Mouse (Mus musculus) G1E (cell line): ENCODE data around the gene Tspan6. TPM values are rescaled to one million over a fixed set of nuclear protein-coding genes. Genes with fewer than 3 reads are reported as not detected.

Source experiments
- ATAC-seq: 2 replicates; pipeline ENCODE4 v1.8.0; 2016; ENCODE audit warnings: mild to moderate bottlenecking; ENCODE audit not compliant: insufficient number of reproducible peaks, poor library complexity, low FRiP score, severe bottlenecking; ENCODE audit errors: extremely low read depth
- DNase-seq: peaks from one replicate; pipeline ENCODE4 v3.0.0; 2012; ENCODE audit warnings: low spot score
- H3K27me3 ChIP-seq: 2 replicates; pipeline ENCODE4 v1.6.1; 2012; ENCODE audit warnings: mild to moderate bottlenecking, low read length, inconsistent platforms; ENCODE audit not compliant: insufficient read depth
- H3K36me3 ChIP-seq: replicated peaks from 2 replicates; pipeline ENCODE3; 2012; ENCODE audit warnings: mild to moderate bottlenecking, inconsistent platforms
- H3K4me1 ChIP-seq: 2 replicates; pipeline ENCODE4 v1.6.1; 2012; ENCODE audit warnings: low read depth, low read length, inconsistent platforms, mixed read lengths; ENCODE audit not compliant: insufficient read depth
- H3K4me3 ChIP-seq: 2 replicates; pipeline ENCODE4 v1.5.1; 2012; ENCODE audit warnings: low read depth, mild to moderate bottlenecking, inconsistent platforms, low read length, moderate library complexity, mixed read lengths
- H3K9me3 ChIP-seq: replicated peaks from 2 replicates; pipeline ENCODE4 v1.6.1; 2012; ENCODE audit warnings: inconsistent platforms
- CTCF ChIP-seq: IDR thresholded peaks from 2 replicates; pipeline ENCODE4 v1.5.1; 2012; ENCODE audit warnings: low read depth, low read length, inconsistent platforms, mixed read lengths
- GATA1 ChIP-seq: IDR thresholded peaks from 2 replicates; pipeline ENCODE4 v1.6.1; 2012; ENCODE audit warnings: borderline replicate concordance, low read length, inconsistent platforms, mixed read lengths
- GATA2 ChIP-seq: IDR thresholded peaks from 2 replicates; pipeline ENCODE4 v1.6.1; 2012; ENCODE audit warnings: low read depth, low read length, inconsistent platforms, borderline replicate concordance
- POLR2AphosphoS5 ChIP-seq: IDR thresholded peaks from 2 replicates; pipeline ENCODE4 v1.6.1; 2012; ENCODE audit warnings: low read depth, low read length, inconsistent platforms; ENCODE audit not compliant: insufficient replicate concordance
- TAL1 ChIP-seq: conservative IDR thresholded peaks from 2 replicates; pipeline ENCODE4 v1.6.1; 2012; ENCODE audit warnings: low read depth, low read length, inconsistent platforms, mixed read lengths
- polyA plus RNA-seq: library from polyadenylated mRNA; stranded (reverse); fragments of >175 nt; gene quantifications from 2 replicates; pipeline ENCODE4 v1.2.3, GENCODE M21; 2012
- total RNA-seq, 2 experiments: library from RNA; stranded (forward) in 1 of 2; stranded (reverse) in 1 of 2; fragments of 200-1000 nt in 1 of 2; fragments of >200 nt in 1 of 2; fragmentation: Nextera tagmentation in 1 of 2; gene quantifications; 2 replicates each; pipeline ENCODE4 v1.2.3; 2014 to 2017

Gene Tspan6
- total and polyA plus RNA-seq, 3 experiments = not detected

- Histone ChIP-seq H3K9me3 (no peaks in the 10 kb centered on the region), H3K27me3 (no peaks in the 10 kb centered on the region), H3K4me3 (no peak overlapping the region), H3K4me1 (no peaks in the 10 kb centered on the region), H3K36me3 (no peaks in the 10 kb centered on the region)
- no peak for TF ChIP-seq GATA1
- no peak for TF ChIP-seq CTCF
- TF ChIP-seq GATA2 = no peak
- TF ChIP-seq TAL1 = no peak
- TF ChIP-seq POLR2AphosphoS5 = no peak
- DNase-seq (no peak), ATAC-seq (no peak)
Measured at GRCm38 (mm10) chrX:133914219-133914618, 16.0 kb upstream of the Tspan6 start.

DNA sequence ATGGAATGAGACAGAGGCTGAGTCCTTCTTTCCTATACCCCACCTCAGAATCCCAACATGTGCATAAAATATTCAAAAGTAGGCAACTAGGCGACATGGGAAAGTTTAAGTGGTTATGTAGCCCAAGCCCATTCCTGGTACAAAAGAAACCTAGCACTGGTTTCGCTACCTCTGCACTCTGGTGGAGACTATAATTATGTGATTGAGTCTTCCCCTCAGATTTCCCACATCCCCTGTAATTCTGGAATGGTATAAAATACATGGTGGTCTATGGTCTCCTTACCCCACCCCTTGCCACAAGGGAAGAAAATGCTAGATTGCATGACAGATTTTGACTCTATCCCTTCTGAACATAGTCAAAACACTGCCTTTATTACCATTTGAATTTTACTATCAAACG is 14.8 kb upstream of the Tspan6 start:
- Histone ChIP-seq H3K4me3 (no peak overlapping the region), H3K27me3 (no peaks in the 10 kb centered on the region), H3K36me3 (no peaks in the 10 kb centered on the region), H3K4me1 (no peaks in the 10 kb centered on the region), H3K9me3 (no peaks in the 10 kb centered on the region)
- TF ChIP-seq TAL1 = no peak
- no peak for TF ChIP-seq POLR2AphosphoS5
- no peak for TF ChIP-seq GATA2
- TF ChIP-seq GATA1 = no peak
- TF ChIP-seq CTCF = no peak
- DNase-seq (no peak), ATAC-seq (no peak)

DNA sequence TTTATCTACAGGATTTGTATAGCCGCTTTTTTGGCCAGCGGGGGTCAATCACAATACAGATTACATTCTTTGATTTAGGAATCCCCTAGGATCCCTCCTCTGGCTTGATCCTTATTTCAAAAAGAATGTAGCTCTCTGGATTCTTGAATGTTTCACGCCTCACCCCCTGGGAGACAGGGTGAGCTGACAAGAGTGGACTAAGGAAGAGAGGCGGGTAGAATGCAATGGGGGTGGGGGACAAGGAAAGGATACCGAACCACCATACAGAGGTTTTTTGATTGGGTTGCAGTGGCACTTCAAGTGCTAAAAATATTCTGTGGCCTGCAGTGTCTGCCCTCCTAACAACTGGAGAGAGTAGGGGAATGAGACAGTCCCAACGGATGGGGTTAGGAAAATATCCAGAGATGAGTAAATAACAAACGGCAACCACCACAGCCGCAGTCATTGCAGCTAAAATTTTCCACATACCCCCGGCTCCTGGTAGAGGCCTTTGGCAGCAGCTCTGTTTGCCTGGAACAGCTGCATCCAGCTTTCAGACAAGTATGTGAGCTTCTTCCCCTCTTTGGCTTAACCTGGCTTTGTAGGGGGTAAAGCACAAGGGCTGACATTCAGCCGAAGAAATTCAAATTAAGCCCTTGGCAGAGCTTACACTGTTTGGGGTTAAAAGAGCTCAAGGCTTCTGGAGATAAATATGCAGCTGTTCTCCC is 13.3 kb upstream of the Tspan6 start:
- no peaks in the 10 kb centered on the region for H3K4me1 ChIP-seq
- TF ChIP-seq TAL1 (no peak), GATA1 (no peak), POLR2AphosphoS5 (no peak), CTCF (no peak), GATA2 (no peak)
- H3K27me3 ChIP-seq = no peaks in the 10 kb centered on the region
- DNase-seq = no peak
- no peaks in the 10 kb centered on the region for H3K36me3 ChIP-seq
- no peaks in the 10 kb centered on the region for H3K9me3 ChIP-seq
- no peak overlapping the region for H3K4me3 ChIP-seq
- ATAC-seq = no peak

DNA sequence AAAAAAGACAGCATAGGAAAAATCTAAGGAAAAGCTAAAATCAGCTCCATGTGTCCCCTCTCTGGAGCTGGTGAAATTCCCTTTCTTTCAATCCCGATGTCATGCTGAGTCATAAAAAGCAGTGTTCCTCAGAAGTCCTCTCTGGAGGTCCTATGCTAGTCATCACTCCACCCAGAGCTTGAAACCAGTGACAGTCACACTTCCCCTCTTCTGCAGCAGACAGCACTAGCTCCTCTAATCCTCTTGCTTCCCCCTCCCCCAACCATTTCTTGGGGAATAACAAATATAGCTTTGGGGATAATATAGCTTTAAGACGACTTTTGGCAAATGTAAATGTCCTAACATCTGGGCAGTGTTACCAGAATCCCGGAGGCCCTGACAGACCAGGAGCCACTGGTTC is 10.0 kb upstream of the Tspan6 start, which contains the start of gene Srpx2:
TSS of gene Srpx2 (plus strand) at position 166 of the 400 bp plus-strand sequence.
- TF ChIP-seq CTCF (no peak), POLR2AphosphoS5 (no peak)
- Histone ChIP-seq H3K4me1 (no peaks in the 10 kb centered on the region), H3K27me3 (no peaks in the 10 kb centered on the region), H3K4me3 (no peak within 1 kb of the TSS), H3K9me3 (no peaks in the 10 kb centered on the region), H3K36me3 (no peaks in the 10 kb centered on the region)
- no peak for DNase-seq
- no peak for ATAC-seq

GRCm38 (mm10) chrX:133888111-133888510 is 10.1 kb downstream of the Tspan6 start:
- no peak for DNase-seq
- no peak for TF ChIP-seq GATA1
- TF ChIP-seq CTCF = no peak
- no peaks in the 10 kb centered on the region for H3K9me3 ChIP-seq
- H3K4me1 ChIP-seq = no peaks in the 10 kb centered on the region
- no peak for ATAC-seq
- no peaks in the 10 kb centered on the region for H3K36me3 ChIP-seq
- H3K4me3 ChIP-seq = no peak overlapping the region
- no peaks in the 10 kb centered on the region for H3K27me3 ChIP-seq

DNA sequence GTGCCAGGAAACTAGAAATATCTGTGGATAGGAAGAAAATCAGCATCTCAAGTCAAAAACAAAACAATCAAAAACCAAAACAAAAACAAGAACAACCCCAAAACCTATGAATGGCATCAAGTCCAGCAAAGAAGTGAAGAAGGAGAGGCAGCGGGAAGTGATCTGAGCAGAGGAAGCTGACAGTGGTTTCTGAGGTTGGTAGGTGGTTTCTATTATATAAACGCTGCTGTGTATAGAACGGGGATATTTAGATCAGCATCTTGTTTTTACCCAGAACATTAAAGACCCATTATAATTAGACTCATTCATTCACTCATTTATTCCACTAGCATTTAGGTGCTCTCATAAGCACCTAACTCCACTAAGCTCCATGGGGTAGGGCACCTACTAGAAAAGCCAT is 10.9 kb downstream of the Tspan6 start:
- no peak for TF ChIP-seq GATA1
- no peak for TF ChIP-seq GATA2
- no peak for TF ChIP-seq TAL1
- TF ChIP-seq CTCF = no peak
- TF ChIP-seq POLR2AphosphoS5 = no peak
- Histone ChIP-seq H3K4me1 (no peaks in the 10 kb centered on the region), H3K9me3 (no peaks in the 10 kb centered on the region), H3K27me3 (no peaks in the 10 kb centered on the region), H3K4me3 (no peak overlapping the region), H3K36me3 (no peaks in the 10 kb centered on the region)
- no peak for ATAC-seq
- no peak for DNase-seq

DNA sequence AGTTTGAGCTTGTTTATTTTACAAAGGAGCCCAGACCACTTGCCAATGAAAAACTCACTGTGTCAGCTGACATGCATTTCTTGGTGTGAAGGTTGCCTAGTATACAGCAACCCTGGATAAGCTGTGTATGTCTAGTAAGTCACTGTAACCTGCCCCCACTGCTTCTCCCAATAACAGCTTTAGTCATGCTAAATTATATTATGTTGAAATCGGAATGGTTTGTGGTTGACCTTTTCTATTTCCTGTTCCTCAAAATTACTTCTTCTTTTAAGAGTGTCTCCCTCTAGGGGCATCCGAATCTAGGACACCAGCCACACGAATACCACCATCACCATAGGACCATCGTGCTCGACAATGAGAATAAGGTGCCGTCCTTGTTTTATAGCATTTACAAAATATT is 28.5 kb downstream of the Tspan6 start:
- TF ChIP-seq GATA1 = no peak
- TF ChIP-seq POLR2AphosphoS5 = no peak
- no peak for TF ChIP-seq GATA2
- TF ChIP-seq CTCF = no peak
- TF ChIP-seq TAL1 = no peak
- Histone ChIP-seq H3K9me3 (no peaks in the 10 kb centered on the region), H3K36me3 (no peaks in the 10 kb centered on the region), H3K4me1 (no peaks in the 10 kb centered on the region), H3K27me3 (no peaks in the 10 kb centered on the region), H3K4me3 (no peak overlapping the region)
- no peak for ATAC-seq
- DNase-seq = no peak
